Mouse (Mus musculus): ENCODE measurements around the gene Psma4.
"Not testable (repeated sequence)": the region's sequence is repeated elsewhere in the genome, so short reads cannot be mapped to it uniquely, and the experiment has no call there.

Gene Psma4

DNA sequence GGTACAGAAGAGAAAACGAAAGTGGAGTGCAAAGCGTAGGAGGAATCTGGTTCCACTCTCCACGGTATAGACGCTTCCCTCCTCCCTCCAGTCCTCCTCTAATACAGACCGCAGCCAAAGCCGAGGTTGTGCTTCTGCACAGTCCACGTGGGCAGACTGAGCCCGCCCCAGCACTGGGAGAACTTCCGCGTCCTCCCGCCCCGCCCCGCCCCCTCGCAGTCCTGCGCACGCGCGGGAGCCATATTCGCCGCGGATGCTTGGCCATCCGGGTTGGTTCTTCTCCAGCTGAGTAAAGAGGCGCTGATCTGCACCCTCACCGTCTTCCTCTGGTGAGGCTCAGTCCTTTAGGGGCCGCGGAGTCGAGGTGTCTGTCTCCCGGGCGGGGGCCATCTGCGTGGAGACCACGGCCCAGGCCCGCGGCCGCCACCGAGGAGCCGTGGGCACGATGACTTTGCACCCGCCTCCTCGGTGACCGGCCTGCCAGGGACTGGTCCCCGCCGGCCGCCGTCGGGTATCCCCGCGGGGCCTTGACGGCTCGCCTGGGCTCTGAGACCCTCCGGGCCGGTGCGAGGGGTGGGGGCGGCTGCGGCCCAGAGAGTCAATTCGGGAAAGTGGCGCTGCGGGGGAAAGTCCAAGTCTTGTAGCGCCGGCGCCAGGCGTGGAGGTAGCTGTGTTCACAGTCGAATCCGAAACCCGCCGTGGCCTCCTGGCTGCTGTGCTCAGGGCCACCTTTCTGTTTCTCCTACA, at the start of gene Psma4, which contains the start of gene AY074887:
Gene Psma4 (plus strand): TSS at position 216 of the 747 bp plus-strand sequence.
Gene AY074887 (minus strand): TSS at position 424 of the 747 bp plus-strand sequence.
- DNase-seq (ENCODE audit: low read depth, low spot score) = peak; percentile 92

DNA sequence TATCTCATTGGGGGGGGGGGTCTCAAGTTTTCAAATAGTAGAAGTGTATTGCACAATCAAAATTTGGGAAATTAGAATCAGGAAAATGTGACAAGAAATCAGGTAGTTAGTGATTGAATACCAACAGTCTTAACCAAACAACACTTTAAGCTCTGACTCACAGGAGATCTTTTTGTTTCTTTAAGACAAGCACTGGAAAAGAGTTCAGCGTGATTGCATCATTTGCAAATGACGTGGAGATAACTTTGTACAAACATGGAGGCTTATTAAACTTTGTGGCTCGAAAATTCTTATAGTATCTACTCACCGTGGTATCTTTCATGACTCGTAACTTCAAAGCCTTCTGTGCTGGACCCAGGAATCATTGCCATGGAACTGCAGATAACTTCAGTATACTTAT, 41.1 kb upstream of the Psma4 start:
- no peak for DNase-seq (ENCODE audit: low read depth, low spot score)

DNA sequence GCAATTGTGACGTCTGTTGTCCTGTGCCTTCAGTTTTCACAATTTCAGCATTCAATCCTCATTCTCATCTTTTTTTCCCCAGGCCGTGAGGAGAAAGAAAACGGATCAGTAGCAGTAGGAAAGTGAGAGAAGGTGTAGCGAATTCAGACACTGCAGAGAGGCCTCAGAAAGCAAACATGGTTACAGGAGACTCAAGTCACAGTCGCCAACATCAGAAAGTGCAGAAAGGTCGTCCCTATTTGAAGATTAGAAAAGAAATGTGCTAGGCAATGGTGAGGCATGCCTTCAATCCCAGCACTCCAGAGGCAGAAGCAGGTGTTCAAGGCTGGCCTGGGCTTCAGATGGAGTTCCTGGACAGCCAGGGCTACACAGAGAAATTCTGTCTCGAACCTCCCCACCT, 35.0 kb upstream of the Psma4 start:
- no peak for DNase-seq (ENCODE audit: low read depth, low spot score)

DNA sequence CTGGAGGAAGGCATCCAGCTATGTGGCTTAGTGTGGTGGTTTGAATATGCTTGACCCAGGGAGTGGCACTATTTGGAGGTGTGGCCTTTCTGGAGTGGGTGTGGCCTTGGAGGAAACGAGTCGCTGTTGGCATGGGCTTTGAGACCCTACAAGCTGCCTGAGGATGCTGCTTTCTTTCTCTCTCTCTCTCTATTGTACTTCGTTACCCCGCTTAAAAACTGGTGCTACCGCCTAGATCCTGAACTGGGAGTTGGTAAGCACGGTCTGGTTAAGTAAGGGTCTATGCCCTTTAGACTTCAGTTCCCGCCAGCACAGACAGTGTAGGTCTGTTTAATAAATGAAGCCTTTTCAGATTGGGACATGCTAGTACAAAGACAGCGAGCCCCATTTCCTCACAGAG, 34.2 kb upstream of the Psma4 start:
- no peak for DNase-seq (ENCODE audit: low read depth, low spot score)

DNA sequence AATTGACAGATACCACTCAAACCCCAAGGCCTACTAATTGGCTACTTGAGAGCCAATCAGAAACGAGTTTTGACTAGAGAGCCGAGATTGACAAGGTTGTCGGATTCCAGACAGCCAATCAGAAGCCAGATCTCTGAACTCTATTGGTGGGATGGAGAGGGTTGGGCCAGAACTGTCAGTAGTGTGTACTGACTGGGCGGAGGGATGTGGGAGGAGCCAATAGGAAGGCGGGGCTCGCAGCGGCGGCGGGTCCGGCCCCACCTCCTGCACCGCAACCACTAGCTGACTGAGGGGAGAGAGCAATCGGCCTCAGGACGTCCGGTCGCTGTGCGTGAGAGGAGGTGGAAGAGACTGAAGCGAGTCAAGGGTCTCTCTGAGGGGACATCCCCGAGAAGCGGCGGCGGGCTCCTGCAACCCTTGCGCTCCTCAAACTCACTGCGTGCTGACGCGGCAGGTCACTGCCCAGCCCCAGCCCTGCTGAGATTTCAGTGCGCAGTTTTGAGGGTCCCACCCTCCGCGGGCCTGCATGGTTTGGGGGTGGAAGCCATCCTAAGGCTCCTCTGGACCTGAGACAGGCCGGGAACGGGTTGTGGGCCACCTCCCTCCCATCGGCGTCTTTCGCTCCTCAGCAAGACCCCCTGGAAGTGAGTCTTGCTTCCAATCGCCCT, 33.4 kb upstream of the Psma4 start, which contains the start of gene Hykk:
Gene Hykk (plus strand): TSS at position 274 of the 668 bp plus-strand sequence.
- peak; percentile 93 for DNase-seq (ENCODE audit: low read depth, low spot score)

DNA sequence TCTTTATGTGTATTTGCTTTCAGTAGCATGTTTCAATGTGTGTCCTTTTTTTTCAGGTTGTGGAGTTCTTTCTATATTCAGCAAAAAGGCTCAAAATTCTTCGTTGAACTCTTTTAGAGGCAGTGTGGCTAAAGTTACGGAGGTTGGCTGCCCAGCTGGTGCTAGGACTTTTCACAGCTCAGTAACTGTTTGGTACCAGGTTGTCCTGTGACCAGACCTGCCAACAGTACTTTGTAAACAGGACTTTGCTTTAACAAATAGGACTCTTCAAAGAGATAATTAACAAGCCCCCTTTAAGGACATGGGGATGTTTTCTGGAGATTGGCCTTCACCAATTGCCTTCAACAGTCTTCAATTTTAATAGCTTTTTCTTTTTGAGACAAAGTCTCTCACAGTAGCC, 32.4 kb upstream of the Psma4 start:
- DNase-seq (ENCODE audit: low read depth, low spot score) = no peak

DNA sequence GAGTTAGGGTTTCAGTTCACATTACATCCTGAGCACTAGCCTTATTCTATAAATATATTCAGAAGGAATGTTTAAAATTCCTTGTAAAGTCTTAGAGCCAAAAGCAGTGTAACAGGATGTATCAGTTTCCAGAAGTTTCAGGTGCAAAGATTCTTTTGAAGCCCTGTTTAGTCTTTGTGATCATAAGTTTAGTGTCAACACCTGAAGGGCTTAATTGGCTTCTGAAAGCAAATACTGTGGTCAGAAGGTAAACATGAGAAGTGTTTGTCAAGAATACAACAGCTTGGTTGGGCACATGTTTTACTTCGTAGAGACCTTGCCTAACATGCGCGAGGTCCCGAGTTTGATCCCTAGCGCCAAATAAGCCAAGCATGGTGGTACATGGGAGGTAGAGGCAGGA, 31.8 kb upstream of the Psma4 start:
- no peak for DNase-seq (ENCODE audit: low read depth, low spot score)

DNA sequence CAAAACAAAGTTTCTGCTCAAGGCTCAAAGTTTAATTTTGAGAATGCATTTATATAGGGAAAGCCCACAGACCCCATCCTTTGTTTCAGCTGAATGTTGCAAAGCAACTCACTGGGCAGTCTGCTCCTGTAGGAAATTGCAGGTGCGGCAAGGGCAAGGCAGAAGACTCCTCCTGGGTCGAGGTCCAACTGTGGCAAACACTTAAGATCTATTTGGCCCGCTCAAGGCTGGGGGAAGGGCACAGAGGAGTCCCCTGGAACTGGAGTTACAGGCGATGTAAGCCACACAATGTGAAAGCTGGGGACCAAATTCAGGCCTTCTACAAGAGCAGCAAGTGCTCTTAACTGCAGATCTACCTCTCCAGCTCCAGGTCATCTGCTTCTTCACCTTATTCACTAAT, 30.6 kb upstream of the Psma4 start:
- DNase-seq (ENCODE audit: low read depth, low spot score) = no peak

DNA sequence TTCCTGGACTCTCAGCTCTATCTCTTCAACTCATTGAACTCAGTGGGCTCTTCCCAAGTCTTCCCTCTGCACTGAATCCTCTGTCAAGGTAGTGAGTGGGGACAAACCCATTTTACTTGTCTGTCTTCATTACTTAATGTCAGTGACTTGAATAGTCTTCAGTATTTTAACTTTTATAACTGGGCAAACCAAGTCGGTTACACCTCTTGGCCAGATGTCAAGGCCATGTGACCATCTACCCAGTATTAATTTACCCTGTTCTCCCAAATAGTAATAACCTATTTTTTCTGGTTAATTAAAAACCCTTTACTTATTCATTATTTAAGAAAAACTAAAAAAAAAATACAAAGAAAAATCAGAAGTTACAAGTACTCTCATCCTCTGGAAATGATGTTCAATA, 19.8 kb upstream of the Psma4 start:
- no peak for DNase-seq (ENCODE audit: low read depth, low spot score)

DNA sequence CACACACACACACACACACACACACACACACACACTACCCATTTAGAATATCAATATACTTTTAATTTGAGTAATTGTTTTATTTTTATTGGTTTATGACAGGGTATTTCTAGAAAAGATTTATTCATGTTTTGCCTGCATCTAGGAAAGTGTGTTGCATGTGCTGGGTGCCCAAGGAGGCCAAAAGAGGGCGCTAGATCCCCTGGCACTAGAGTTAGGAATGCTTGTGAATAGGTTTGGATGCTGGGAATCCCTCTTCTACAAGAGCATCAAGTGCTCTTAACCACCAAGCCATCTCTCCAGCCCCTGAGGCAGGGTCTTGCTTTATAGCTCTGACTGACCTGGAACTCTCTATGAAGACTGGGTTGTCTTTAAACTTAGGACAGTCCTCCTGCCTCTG, 18.8 kb upstream of the Psma4 start:
- no peak for DNase-seq (ENCODE audit: low read depth, low spot score)

DNA sequence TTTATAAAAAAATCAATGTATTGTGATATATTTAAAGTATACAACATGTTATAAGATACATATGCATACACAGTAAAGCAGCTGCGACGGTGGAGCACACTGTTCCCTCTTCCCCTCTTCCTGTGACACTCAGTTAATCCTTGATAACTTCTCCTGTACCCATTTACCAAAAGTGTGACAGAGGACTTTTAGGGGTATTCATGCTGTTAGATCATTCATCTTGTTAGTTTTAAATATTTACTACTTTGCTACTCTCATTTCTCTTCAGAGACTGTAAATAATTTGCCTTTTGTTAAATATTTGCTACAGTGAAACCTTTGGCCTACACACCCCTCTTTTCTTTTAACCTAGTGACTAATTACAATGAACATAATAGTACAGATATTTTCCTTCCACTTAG, 18.2 kb upstream of the Psma4 start:
- DNase-seq (ENCODE audit: low read depth, low spot score) = no peak

DNA sequence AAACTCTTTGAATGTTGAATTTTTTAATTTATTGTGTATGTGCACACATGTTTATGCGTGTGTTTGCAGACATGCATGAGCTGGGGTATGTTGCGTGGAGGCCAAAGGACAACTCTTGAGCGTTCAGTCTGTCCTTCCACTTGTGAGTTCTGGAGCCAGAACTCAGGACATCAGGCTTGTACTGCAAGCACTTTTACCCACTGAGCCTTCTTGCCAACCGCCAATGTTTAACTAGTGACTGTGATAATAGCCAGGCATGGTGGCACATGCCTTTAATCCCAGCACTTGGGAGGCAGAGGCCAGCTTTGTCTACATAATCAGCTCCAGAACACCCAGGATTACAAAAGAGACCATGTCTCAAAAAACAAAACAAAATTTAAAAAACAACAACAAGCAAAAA, 8.5 kb upstream of the Psma4 start:
- no peak for DNase-seq (ENCODE audit: low read depth, low spot score)

DNA sequence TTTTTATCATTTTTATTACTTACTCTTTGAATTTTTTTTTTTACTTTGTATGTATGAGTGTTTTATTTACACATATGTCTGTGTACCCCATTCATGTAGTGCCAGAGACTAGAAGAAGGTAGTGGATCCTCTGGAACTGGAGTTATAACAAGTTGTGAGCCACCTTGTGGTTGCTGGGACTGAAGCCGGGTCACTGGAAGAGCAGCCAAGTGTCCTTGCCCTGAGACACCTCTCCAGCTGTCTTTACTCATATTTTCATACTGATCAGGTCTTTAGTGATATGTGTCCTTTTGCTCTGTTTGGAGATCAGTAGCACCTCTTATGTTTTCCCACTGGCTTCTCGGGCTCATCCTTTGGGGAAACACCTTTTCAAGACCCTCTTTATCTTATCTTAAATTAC, 6.1 kb upstream of the Psma4 start:
- DNase-seq (ENCODE audit: low read depth, low spot score) = no peak

DNA sequence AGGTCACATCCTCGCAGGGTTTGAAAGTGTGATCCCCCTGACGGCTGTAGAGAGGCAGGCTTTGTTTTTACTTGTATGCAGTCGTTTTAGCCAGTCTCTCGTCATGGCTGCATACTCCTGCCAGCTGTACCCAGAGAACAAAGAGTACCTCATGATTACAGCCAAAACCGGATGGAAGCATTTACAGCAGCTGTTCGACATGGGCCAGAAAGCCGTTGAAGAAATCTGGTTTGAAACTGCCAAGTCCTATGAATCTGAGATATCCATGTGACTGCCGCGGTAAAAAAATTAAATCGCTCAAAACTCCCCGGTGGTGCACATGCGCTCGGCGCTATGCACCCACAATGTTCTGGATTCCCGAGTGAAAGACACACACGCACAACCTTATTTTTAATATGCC, 4.3 kb upstream of the Psma4 start:
- no peak for DNase-seq (ENCODE audit: low read depth, low spot score)

DNA sequence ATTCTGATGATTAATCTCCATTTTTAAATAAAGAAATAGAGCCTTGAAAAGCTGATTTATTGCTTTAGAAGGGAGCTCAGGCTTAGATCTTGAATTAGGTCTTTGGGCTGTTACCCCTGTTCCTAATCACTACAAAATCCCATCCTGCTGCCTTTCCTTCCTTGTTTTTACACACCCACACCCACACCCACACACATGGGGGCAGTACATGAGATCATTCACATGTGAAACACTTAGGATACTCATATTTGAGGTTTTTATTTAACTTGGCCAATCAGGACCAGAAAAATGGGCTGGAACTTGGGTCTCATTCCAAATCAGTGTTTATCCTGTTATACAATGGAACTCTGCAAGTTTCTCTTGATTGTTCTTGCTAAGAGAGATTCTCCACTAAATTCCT, 1.1 kb upstream of the Psma4 start:
- no peak for DNase-seq (ENCODE audit: low read depth, low spot score)

DNA sequence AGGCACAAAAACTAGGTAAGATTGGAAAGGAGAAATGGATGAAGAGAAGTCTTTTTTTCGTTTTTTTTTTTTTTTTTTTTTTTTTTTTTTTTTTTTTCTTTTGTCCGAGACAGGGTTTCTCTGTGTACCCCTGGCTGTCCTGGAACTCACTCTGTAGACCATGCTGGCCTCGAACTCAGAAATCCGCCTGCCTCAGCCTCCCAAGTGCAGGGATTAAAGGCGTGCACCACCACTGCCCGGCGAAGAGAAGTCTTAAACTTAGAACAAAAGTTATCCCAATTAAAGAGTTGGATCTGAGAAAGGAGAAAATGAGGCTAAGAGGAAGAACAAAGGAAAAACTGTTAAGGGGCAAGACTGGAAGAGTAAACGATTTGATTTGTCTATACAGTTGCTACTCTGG, 428 bp upstream of the Psma4 start:
- DNase-seq (ENCODE audit: low read depth, low spot score) = not testable (repeated sequence)

DNA sequence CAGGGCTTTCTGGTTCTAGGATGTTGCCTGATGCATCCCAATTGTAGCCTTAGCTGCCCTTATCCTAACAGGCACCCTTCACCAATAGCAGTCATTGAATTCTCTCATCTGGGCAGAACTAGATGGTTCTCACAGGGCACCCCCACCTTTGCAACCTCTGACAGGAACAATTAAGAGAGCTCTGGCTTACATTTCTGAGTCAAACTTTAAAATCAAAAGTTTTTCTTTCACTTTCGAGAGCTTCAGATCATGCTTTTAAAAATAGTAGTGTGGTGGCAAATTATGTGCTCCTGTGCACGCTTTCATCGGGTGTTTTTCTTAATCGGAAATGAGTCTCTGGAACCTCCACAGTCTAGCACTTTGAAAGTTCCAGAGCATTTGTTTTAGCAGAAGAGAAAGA, 10.5 kb downstream of the Psma4 start:
- DNase-seq (ENCODE audit: low read depth, low spot score) = no peak

DNA sequence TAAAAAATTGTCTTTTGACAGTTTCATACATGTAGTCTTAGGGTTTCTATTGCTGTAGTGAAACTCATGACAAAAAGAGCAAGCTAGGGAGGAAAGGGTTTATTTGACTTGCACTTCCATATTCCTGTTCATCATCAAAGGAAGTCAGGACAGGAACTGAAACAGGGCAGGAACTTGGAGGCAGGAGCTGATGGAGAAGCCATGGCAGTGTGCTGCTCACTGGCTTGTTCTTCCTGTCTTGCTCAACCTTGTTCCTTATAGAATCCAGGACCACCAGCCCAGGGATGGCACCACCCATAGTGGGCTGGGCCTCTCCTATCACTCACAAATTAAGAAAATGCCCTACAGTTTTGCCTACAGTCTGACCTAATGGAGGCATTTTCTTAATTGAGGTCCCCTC, 13.1 kb downstream of the Psma4 start:
- DNase-seq (ENCODE audit: low read depth, low spot score) = no peak

DNA sequence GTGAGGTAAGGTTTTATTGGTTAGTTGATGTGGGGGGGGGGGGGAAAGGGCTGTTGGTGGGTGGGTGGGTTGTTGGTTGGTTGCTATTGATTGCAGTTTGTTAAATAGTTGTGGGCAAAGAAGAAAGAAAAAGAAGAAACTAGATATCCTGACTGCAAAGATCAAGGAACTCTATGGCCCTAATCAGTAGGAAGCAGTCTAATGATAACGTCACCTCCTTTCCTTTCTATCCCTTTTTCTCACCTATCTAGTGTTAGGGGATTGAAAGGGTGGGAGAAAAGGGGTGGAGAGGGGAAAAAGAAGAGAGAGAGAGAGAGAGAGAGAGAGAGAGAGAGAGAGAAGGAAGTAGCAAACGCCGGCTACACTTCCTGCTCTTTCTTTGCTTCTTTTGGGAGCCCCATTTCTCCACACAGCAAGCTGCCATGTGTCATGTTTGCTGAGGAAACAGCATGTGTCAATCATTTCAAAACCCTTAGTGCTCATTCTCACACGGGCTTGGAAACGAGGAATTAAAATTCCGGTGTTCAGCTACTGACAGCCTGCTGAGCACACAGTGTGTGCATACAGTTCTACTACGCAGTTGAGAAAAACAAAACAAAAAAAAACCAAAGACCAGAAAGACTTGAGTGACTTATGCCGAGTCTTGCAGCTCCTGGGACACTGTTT, 19.5 kb downstream of the Psma4 start:
- no peak for DNase-seq (ENCODE audit: low read depth, low spot score)

DNA sequence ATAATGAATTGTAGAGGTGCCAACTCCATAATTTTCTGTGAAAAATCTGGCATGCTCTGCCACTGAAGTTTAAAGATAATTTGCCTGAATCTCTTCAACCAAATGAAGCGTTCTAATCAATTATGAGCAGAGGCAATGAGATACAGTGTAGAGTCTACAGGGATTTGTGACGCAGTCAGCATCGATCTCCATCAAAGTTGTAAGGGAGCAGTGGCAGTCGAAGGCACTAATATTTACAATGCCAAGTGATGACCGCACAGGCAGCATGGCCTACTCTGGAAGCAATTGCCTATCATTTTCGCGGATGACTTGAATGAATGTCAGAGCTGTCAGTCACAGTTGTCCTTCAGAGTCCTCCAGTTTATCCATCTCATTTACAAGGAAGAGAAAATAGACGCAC, 30.1 kb downstream of the Psma4 start, which contains the start of gene Chrna5:
Gene Chrna5 (plus strand): TSS at position 207 of the 400 bp plus-strand sequence.
- DNase-seq (ENCODE audit: low read depth, low spot score) = no peak

DNA sequence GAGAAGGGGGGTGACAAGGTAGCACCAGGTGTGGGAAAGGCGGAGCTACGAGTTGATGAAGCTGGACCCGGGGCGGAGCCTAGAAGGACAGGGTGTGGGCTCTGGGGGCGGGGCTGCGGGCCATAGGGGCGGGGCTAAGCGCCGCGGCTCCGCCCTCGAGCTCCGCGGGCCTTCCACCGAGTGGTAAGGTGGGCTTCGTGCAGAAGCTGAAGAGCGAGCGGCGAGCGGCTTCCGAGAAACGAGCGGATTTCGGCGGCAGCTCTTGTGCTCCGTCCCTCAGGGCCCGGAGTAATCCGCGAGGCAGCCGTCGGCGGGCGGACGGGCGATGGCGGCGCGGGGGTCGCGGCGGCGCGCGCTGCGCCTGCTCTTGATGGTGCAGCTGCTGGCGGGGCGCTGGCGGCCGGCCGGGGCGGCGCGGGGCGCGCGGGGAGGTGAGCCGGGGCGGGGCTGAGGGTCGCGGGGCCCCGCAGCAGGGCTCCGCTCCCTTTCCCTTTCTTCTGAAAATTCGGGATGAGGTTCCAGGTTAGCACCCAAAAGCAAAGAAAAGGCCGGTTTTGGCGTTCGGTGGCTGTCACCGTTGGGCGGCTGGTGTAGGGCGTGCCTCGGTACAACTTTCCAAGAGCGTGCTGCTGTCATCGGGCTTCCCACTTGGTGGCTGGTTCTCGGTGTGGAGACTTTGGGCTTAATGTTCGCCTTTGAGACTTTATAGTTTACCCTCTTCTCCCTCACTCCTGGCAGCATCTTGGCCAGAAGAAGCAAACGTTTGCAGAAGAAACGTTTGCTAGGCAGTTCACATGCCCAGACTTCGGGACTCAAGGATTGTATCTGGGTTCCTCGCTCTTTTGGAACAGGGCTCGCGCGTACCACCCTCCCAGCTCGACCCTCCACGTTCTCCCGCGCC, 31.0 kb downstream of the Psma4 start:
- DNase-seq (ENCODE audit: low read depth, low spot score) = no peak

DNA sequence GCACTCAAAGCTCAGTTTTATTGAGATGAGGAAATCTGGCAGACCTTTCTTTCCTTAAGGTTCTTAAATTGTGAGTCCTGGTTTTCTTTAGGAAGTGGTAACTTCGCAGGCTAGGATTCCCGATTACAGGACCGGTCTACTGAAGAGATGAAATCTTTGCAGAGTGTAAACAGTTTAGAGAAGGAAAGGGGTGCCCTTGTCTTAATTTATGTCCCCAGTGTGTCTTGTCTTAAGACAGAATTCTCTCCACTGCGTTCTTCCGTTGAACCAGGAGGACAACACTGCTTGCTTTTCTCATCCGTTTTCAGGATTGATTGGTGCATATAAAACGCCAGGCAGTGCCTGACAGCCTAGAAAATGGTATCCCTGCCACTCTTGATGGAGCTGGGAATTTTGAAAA, 31.8 kb downstream of the Psma4 start:
- no peak for DNase-seq (ENCODE audit: low read depth, low spot score)
